Mouse (Mus musculus) testis, adult 2 months (tissue): ENCODE results near the gene Traf2.

Source experiments
- CTCF ChIP-seq: fragments of 200-500 bp; IDR thresholded peaks from 2 replicates; pipeline ENCODE4 v1.5.1; 2012; ENCODE audit warnings: low read depth, mild to moderate bottlenecking, inconsistent platforms, low read length, moderate library complexity; ENCODE audit not compliant: control insufficient read depth, insufficient read depth, insufficient replicate concordance
- POLR2A ChIP-seq: fragments of 200-500 bp; IDR thresholded peaks from 2 replicates; pipeline ENCODE4 v1.6.1; 2012; ENCODE audit warnings: low read depth, mild to moderate bottlenecking, inconsistent platforms, low read length, moderate library complexity; ENCODE audit not compliant: control insufficient read depth

GRCm38 (mm10) chr2:25584856-25585255, 38.1 kb upstream of the Traf2 start:
- no peak for TF ChIP-seq POLR2A
- no peak for TF ChIP-seq CTCF
